Mouse (Mus musculus): ENCODE data around the gene Il25.
"Not testable (repeated sequence)": the region's sequence is repeated elsewhere in the genome, so short reads cannot be mapped to it uniquely, and the experiment has no call there.

Il25 gene

GRCm38 (mm10) chr14:54953664-54954206 is 21.2 kb downstream of the Il25 start:
- no peak for DNase-seq (ENCODE audit: low read depth, low spot score)

GRCm38 (mm10) chr14:54954474-54954873 is 22.0 kb downstream of the Il25 start:
- DNase-seq (ENCODE audit: low read depth, low spot score), result no peak

- DNase-seq (ENCODE audit: low read depth, low spot score), result no peak
These were observed 23.0 kb downstream of the Il25 start for GRCm38 (mm10) chr14:54955481-54955880.

GRCm38 (mm10) chr14:54956533-54956932 is 24.0 kb downstream of the Il25 start:
- no peak for DNase-seq (ENCODE audit: low read depth, low spot score)

- no peak for DNase-seq (ENCODE audit: low read depth, low spot score)
These were observed 26.0 kb downstream of the Il25 start for GRCm38 (mm10) chr14:54958503-54958902.

GRCm38 (mm10) chr14:54959197-54959596 is 26.7 kb downstream of the Il25 start:
- no peak for DNase-seq (ENCODE audit: low read depth, low spot score)

GRCm38 (mm10) chr14:54959853-54960613 is 27.5 kb downstream of the Il25 start:
- DNase-seq (ENCODE audit: low read depth, low spot score), result not testable (repeated sequence)

GRCm38 (mm10) chr14:54960769-54961168 is 28.3 kb downstream of the Il25 start:
- no peak for DNase-seq (ENCODE audit: low read depth, low spot score)

GRCm38 (mm10) chr14:54961487-54961886 is 29.0 kb downstream of the Il25 start:
- DNase-seq (ENCODE audit: low read depth, low spot score), result no peak

GRCm38 (mm10) chr14:54962714-54963113 is 30.2 kb downstream of the Il25 start:
- no peak for DNase-seq (ENCODE audit: low read depth, low spot score)

- no peak for DNase-seq (ENCODE audit: low read depth, low spot score)
These were observed 31.2 kb downstream of the Il25 start for GRCm38 (mm10) chr14:54963727-54964126.

GRCm38 (mm10) chr14:54965044-54965443 is 32.5 kb downstream of the Il25 start:
- no peak for DNase-seq (ENCODE audit: low read depth, low spot score)

- no peak for DNase-seq (ENCODE audit: low read depth, low spot score)
These were observed 33.1 kb downstream of the Il25 start for GRCm38 (mm10) chr14:54965631-54966030.

GRCm38 (mm10) chr14:54966320-54966977 is 34.0 kb downstream of the Il25 start, which contains the start of gene Myh6:
TSS of gene Myh6 (minus strand) at chr14:54966927.
- no peak for DNase-seq (ENCODE audit: low read depth, low spot score)

- no peak for DNase-seq (ENCODE audit: low read depth, low spot score)
These were observed 35.4 kb downstream of the Il25 start for GRCm38 (mm10) chr14:54967874-54968273.

- no peak for DNase-seq (ENCODE audit: low read depth, low spot score)
These were observed 35.8 kb downstream of the Il25 start for GRCm38 (mm10) chr14:54968344-54968743.

- not testable (repeated sequence) for DNase-seq (ENCODE audit: low read depth, low spot score)
These were observed 40.3 kb downstream of the Il25 start for GRCm38 (mm10) chr14:54972786-54973185.

GRCm38 (mm10) chr14:54974068-54974791 is 41.7 kb downstream of the Il25 start:
- DNase-seq (ENCODE audit: low read depth, low spot score), result no peak

- DNase-seq (ENCODE audit: low read depth, low spot score), result no peak
These were observed 44.1 kb downstream of the Il25 start, which contains the start of gene Gm17428 for GRCm38 (mm10) chr14:54976633-54977032. TSS of gene Gm17428 (plus strand) at chr14:54976933.

GRCm38 (mm10) chr14:54978664-54979063 is 46.2 kb downstream of the Il25 start:
- DNase-seq (ENCODE audit: low read depth, low spot score), result no peak

GRCm38 (mm10) chr14:54981934-54982333 is 49.4 kb downstream of the Il25 start:
- DNase-seq (ENCODE audit: low read depth, low spot score), result no peak

Measured in 3T3-L1 (cell line).